Mouse (Mus musculus) MN1 (cell line): ENCODE results near the gene Sh3gl1.

Experiments used
- DNase-seq: peaks from one replicate; pipeline ENCODE4 v3.0.0-alpha.2; 2016; ENCODE audit warnings: low spot score

Gene Sh3gl1

DNA sequence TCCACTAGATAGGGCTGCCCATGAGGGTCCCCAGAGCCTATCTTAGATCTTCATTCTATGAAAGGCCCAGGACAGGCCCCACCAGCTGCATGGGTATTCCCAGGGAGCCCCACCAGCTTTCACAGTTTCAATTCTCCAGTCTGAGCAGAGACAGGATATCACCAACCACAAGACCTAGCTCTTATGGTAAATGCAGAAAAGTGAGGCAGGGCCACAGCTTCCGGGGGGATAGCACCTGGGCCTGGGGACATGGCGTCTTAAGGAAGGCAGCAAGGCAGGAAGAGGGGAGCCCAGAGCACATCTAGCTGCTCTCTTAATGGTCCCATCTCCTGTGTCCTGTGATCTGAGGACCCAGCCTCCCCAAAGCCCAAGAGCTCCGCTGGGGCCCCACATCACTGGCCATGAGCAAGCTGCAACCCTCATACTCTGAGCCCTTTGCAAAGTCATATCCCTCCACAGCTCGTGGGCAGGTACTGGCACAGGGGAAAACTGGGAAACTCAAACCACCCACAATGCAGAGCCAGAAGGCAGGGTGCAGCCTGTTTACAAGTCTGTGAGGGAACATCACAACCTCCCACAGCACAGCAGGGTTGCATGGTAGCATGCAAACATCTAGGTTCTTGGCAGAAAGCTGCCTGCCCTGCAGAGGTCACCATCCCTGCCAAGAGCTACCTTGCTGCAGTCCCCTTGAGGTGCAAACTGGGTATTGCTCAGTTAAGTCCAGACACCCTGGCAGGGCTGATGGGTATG is 15.1 kb downstream of the Sh3gl1 start:
- DNase-seq = no peak

DNA sequence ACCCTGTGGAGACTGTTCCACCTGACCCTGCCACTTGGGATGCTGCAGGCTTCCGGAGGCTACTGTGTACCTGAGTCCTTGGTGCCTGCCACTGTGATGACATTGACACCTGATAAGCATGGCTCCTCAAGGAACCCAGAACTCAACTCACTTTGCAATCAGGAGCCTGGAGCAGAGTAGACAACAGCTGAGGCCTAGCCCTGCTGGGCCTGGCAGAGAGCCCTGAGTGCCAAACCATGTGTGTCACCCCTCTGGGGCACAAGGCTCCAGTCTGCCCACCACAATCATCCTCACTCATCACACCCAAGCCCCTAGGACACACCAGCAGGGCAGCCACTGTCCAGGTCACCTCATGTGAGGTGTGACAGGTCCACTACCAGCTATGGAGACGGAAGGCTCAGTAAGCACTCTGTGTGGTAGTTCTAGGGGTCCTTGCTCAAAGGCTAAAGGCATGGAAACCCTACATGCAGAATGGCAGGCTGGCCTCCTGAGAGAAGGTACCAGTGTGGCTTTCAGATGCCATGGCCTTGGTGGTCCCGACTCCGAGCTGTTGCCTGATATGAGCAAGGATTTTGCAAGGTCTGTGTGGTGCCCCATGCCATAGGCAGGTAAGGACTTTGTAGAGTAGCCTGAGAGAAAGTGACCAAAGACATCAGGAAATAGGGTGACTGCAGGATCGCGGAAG is 15.9 kb downstream of the Sh3gl1 start:
- DNase-seq = no peak

DNA sequence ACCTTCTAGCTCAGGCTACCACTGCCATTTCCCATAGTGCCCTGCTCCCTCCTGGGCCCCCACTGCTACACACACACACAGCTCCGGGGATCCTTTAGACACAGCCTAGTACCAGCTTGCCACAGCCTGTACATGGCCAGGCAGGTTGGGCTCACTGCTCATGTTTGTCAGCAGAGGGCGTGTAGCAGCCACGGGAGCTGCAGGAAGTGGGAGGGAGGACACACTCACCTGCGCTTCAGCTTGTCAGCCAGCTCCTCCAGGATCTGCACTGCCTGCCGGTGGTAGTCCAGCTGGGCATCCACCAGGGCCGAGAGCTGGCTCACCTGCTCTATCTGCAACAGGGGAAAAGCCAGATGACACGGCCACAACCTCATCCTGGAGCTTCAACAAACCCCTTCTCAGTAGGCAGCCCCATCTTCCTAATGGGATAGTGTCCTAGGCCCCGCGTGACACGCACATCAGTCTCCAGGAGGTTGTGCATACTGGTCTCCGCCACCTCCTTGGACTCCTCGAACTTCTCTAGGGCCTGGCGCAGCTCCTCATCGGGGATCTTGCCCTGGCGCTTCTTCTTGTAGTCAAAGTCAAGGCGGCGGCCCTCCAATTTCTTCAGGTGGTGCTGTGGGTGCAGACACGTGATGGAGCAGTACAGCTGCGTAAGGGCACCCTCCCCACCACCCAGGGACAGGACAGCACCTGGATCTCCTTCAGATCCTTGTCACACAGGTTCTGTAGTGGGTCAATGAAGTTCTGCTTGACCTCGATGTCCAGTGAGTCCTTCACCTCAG is 17.9 kb downstream of the Sh3gl1 start:
- peak; percentile 59 for DNase-seq

DNA sequence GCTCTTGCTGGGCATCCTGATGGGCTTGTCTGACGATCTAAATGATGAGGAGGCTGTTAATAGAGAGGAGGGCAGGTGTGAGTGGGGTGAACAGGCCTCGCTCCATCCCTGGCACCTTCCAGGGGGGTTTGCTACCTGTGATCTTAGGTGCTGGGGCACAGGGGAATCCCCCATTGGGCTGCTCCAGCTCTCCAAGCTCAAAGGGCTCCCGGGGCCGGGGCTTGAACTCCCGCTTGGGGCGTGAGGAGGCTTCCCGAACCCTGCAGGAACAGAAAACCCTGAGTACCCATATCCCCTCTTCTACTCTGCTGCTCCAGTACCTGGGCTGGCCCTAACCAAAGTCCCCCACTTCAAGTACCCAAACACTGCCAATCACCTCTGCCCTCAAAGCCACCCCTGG is 18.6 kb downstream of the Sh3gl1 start:
- no peak for DNase-seq

DNA sequence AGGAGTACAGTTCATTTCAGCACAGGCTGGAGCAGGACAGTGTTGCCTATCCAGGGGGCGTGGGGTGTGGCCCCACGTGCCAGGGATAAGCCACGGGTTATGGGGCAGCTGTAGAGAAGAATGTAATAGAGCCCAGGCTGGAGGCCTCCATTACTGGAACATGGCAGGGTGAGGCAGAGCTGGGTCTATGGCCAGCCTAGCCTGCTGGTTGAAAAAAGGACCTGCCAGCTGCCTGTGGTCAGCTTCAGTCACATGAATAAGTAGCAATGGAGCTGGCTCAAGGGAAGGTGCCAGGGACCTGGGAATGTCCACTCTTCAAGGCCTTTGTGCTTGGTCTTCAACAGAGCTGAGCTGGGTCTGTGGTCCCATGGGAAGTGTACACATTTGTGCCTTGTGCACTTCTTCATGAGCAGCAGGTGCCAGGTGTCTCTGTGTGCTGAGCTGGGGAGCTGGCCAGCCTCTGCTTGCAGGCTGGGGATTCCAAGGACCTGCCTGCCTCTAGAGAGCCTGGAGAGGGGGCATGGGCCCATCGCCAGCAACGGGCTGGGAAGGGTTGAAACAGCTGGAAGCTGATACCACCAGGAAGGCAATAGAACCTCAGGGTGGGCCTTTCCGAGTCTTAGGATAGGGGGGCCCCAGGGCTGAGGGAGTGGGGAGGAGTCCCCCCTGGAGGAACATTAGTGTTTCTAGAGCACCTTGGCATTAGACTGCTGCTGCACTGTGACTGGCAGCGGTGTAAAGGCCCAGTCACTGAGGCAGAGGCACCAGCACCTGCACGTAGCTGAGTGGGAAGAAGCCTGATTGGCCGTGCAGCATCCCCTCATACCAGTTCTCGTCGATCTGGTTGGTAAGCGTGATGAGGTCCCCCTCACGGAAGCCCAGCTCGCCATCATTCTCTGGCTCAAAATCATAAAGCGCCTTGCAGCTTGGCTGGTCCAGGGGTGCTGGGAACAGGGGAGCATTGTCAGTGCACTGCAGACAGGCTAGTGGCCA is 19.3 kb downstream of the Sh3gl1 start:
- DNase-seq = no peak

DNA sequence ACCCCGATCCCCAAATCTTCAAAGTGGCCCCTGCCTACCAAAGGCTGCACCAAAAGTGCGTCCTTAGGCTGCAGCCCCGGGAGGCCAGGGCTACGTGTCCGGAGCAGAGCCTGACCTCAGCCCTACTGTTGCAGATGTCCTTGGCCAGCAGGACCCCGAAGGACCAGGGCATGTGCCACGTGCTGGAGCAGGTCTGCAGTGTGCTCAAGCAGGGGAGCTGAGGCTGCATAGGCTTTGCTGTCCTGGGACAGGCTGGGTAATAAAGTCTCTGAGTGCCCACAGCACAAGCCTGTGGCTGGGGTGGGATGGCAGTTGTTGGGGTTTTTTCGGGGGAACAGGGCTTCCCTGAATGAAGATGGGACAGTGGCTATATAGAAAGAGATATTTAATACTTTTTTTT is 20.1 kb downstream of the Sh3gl1 start:
- DNase-seq = no peak

DNA sequence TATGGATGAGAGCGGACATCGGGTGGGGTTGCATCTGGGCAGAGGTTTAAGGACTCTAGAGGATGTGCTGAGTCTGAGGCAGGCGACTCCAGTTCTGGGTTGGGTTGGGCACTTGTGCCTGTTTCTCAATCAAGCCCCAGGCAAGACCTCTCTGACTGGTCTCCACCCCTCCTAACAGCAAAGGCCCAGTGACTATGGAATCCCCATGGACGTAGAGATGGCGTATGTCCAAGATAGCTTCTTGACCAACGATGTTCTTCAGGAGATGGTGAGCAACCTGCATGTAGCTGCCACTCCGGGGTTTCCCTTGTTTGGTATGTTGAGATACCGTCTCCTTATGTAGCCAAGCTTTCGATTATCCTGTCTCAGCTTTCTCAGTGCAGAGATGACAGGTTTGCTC is 21.1 kb downstream of the Sh3gl1 start:
- no peak for DNase-seq

DNA sequence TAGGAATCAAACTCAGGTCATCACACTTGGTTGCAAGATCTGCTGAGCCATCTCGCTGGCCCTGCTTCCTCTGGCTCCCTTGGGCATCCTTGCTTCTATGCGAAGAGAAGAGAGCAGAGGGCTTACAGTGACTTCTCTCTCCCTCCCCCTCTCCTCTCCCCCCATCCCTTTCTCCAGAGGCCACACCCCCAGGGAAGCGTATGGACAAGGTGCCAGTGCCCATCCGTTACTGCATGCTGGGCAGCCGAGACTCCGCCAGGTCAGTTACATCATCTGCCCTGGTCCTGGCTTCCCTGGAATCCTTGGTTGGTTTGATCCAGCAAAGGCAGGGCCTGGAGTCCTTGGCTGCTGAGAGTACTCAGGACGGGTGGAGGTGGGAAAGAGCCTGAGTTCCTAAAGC is 25.0 kb downstream of the Sh3gl1 start:
- DNase-seq = no peak

DNA sequence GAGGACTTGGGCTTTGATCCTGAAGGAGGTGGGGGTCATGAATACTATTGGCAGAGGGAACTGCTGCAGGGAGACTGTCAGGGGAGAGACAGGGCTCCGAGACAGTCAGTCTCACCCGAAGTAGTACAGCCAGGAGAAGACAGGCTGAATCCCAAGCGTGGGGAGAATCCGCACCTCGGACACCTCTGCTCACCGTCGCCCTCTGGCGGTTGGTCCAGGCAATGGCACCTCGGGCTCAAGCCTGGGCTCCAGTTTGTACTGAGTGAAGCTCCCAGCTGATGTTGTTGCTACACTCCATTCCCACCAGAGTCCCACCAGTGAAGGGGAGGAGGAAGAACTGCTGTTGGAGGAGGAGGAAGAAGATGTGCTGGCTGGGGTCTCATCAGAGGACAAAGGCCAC is 25.8 kb downstream of the Sh3gl1 start:
- peak; percentile 86 for DNase-seq

DNA sequence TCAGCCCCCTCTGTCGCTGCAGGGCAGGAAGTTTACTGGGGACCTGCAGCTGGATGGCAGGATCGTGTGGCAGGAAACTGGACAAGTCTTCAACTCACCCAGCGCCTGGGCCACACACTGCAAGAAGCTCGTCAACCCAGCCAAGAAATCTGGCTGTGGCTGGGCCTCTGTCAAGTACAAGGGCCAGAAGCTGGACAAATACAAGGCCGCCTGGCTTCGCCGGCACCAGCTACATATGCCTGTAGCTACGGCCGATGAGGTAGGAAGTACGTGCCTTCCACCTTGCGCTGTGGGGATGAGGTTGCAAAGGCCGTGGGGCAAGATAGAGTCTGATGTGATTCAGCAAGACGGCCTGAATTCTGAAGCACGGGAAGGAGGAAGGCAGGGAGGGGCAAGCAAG is 26.2 kb downstream of the Sh3gl1 start:
- DNase-seq = no peak

DNA sequence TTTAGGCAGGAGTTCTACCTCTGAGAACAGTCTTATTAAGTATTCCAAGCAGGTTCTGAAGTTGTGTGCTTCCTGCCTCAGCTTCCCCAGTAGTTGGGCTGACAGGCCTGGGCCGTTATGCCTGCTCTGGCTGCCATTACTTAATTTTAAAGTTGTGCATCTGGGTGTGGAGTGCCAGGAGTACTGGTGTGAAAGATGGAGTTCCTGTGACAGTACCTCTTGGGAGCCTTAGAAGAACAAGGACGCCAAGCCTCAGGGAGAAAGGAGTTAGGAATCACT is 26.5 kb downstream of the Sh3gl1 start:
- no peak for DNase-seq

DNA sequence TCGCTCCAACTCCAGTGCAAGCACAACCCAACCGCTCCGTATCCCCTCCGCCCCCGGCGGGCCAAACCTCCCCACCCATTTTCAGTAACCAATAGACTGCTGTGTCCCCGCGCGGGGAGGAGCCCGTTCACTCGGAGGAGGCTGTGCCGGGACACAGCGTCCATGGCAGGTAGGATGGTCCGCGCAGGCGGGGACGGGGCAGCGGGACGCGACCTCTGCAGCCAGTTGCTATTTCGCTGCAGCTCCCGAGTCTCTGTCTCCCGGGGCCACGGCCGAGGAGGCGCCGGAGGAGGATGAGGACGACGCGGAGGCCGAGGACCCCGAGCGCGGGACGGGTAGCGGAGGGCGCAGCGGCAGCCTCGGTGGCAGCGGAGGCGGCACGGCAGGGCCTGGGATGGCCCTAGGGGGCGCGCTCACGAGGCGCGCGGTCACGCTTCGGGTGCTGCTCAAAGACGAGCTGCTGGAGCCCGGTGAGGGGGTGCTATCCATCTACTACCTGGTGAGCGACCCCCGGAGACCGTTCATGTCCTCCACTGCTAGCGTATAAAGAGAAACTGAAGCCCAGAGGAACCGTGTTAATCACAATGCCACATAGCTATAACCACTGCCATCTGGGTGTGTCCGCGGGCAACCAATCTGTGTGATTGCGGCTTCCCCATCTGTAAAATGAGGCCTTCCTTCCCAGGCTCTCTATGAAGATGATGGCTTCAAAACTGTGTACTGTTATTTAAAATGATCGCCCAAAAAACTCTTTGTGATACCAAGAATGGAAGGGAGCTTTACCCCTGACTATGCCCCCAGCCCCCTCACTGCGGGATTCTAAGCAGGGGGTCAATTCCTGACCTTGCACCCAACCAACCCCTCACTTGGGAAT is 27.1 kb downstream of the Sh3gl1 start:
- DNase-seq = peak; percentile 94

DNA sequence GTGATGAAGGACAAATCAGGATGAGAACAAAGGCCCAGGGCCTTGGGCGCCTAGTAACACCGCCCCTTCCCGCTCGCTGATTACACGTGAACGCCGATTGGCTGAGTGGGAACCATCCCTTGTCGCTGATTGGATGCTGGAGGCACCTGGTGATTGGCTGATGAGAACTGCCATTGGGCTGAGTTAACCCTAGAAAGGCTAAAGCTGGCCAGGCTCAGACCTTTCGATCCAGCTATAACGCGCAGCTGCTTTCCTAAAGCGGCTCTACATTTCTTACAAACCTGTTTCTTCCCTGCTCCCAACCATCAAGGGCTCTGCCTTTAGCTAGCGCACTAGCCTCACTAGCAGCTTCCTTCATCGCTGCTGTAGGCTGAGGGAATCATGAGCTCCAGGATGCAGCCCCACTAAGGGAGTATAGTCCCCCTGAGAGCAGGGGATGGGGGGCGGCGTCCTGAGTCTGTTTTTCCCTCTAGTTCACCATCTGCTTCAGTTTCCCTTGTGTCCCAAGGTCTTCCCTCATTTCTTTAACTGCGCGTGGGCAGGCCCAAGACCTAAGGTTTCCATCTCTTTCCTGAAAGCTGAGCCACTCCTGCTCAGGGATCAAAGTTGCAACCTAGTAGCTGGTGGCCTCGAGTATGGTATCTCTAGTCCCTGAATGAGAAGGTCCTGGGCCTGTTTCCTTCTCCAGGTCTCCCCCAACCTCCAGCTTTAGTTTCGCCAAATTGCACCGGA is 27.9 kb downstream of the Sh3gl1 start:
- peak; percentile 99 for DNase-seq

DNA sequence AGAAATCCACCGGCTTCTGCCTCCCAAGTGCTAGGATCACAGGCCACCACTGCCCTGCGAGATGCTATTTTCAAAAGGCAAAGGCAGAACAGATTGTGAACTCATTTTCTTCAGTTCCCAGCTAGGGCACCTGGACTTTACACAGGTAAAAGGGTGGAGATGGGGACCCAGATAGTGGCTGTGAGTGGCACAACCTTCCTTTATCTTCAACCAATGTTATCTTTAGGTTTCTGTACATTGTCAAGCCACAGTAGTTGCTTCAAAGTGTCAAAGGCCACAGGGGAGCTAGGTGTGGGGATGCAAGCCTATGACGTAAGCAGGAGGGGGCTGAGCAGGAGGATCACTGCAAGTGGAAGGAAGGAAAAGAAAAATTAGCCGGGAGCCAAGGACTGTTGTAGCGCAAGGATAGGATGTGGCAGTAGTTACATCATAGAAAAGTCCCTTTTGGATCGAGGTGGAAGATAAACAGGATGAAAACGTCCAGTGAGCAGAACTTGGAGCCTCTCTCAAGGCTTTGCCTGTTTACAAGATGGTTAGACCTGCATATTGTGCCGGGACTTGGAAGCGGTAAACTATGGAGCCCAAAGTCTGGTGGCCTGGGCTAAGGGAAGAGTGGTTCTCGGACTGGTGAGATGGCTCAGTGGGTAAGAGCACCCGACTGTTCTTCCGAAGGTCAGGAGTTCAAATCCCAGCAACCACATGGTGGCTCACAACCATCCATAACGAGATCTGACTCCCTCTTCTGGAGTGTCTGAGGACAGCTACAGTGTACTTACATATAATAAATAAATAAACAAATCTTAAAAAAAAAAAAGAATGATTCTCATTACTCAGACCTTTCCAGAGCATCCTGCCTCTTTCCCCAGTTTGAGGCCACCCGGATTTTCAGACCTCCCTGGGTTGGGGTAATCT is 28.7 kb downstream of the Sh3gl1 start:
- no peak for DNase-seq

DNA sequence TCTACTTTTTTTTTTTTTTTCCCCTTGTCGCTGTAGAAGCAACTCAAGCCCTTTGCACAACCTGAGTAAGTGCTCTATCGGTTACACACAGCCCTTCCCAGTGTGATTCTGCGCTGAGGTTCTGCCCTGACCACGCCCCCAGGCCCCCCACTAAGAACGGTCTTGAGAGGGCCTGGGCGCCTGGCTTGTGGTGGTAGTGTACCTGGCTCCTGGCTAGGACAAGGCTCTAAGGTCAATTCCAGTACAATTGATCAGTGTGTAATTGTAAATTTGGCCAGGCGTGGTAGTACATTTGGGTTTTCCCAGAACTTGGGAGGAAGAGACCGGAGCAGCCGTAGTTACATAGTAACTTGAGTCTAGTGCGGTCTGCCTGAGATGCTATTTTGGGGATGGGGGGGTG is 29.5 kb downstream of the Sh3gl1 start:
- DNase-seq = no peak

DNA sequence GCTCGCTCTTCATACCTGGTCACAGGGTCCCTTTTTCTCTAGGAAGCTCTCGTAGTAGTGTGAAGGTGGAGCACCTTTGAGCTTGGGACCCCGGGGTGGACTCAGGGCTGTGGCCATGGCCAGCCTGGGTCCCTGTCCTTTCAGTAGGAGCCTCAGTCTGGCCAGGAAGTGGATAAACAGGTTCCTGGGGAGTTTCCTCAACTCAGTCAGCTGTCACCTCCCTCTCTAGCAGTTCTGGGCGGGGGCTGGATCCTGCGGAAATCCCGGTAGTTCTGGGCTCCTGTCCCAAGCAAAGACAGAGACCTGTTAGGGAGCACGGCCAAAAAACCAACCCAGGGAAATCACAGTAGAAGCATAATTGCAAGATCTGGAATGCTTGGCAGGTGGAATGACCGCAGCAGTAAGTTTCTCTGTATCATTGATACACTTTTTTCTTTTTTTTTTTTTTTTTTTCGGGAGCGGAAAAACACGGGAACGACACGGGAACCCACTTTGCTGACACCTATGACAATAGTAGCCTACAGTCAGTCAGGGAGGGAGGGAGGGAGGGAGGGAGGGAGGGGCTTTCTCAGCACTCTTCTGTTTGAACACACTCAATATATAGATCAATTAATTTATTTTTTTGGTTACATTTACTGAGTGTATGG is 30.9 kb downstream of the Sh3gl1 start, which contains the start of the genes Stap2 and Mpnd:
Gene Stap2, minus strand, starts transcription at position 170 of the 647 bp plus-strand sequence.
Gene Mpnd, plus strand, starts transcription at position 297 of the 647 bp plus-strand sequence.
- DNase-seq = no peak

DNA sequence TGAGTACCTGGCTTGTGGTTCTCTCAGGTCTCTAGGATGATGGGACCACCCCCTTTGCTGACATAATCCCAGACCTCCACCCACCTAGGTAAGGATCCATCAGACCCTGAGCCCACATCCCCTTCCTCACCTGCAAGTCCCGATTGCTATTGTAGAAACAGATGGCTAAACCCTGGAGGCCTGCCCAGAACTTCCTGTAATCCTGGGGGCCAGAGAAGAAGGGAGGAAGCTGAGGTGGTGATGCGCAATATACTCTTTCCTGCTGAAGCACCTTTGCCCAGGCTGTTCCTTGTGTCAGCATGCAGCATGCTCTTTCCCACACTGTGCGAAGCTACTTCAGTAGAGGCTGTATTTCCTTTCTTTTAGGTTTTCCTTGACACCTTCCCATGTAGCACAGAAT is 33.4 kb downstream of the Sh3gl1 start:
- no peak for DNase-seq

DNA sequence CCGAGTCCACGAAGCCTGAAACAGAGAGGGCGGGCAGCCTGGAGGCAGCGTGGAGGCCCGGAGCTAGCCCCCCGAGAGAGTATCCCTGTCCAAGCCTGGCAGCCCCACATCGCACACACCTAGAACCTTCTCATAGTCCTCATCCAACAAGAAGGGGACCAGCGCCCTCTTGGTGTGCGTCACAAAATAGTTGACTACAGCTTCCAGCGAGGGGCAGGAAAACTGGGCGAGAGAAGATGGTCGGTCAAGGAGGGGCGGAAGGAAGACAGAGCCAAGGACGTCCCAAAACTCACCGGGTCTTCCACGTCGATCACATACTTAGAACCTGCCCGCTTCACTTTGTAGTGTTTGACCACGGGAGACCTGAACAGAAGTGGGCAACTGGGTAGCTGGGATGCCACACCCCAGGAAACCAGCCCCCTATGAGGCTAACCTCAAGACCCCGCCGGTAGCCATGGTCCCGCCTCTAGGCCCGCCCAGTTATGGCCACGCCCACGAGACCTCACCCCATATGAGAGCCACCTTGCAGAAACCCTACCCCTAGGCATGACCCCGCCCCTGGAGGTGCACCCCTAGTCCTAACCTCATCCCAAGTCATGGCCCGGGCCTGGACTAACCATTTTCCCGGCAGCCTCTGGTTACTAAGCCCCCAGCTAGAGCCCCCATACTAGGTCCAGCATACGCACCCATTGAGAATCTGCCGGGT is 36.5 kb downstream of the Sh3gl1 start:
- no peak for DNase-seq
